Mouse (Mus musculus) cortical plate, adult 2 months (tissue): Measurements from ENCODE around the gene Mrto4.

Source experiments
- CTCF ChIP-seq: fragments of 200-500 bp; IDR thresholded peaks from 2 replicates; pipeline ENCODE4 v1.5.1; 2011; ENCODE audit warnings: mild to moderate bottlenecking, control low read depth, low read length; ENCODE audit not compliant: insufficient read depth; ENCODE audit errors: extremely low read depth
- POLR2A ChIP-seq: fragments of 200-500 bp; IDR thresholded peaks from 2 replicates; pipeline ENCODE4 v1.6.1; 2011; ENCODE audit warnings: mild to moderate bottlenecking, low read length, control low read depth; ENCODE audit not compliant: insufficient read depth; ENCODE audit errors: extremely low read depth

- TF ChIP-seq CTCF, result no peak
- no peak for TF ChIP-seq POLR2A
Measured at GRCm38 (mm10) chr4:139352832-139353231, 456 bp upstream of the Mrto4 start.
